Mouse (Mus musculus) liver, embryonic 11.5 days (tissue): ENCODE results near the gene Tpte. TPM values are rescaled to one million over a fixed set of nuclear protein-coding genes. Genes with fewer than 3 reads are reported as not detected.

Experiments used
- ATAC-seq: fragments of 200-750 bp; cut with Nextera tagmentation; replicated peaks from 2 replicates; pipeline ENCODE4 v1.8.0; 2017; ENCODE audit warnings: moderate number of reproducible peaks, mild to moderate bottlenecking, moderate TSS enrichment, moderate library complexity; ENCODE audit not compliant: low FRiP score
- DNase-seq: peaks from one replicate; pipeline ENCODE4 v3.0.0-alpha.2; 2017; ENCODE audit warnings: low spot score
- H3K27ac ChIP-seq: fragments of 300-500 bp; sonication (generic); 2 replicates; pipeline ENCODE4 v1.5.1; 2014; ENCODE audit warnings: mild to moderate bottlenecking, low read depth, low read length, control low read depth
- H3K27me3 ChIP-seq: fragments of 300-500 bp; sonication (generic); replicated peaks from 2 replicates; pipeline ENCODE4 v1.6.1; 2014; ENCODE audit warnings: low read length, mixed read lengths; ENCODE audit not compliant: control insufficient read depth, insufficient read depth
- H3K36me3 ChIP-seq: fragments of 300-500 bp; sonication (generic); 2 replicates; pipeline ENCODE4 v1.6.1; 2014; ENCODE audit warnings: mild to moderate bottlenecking, low read length, moderate library complexity, mixed read lengths; ENCODE audit not compliant: control insufficient read depth, insufficient read depth
- H3K4me1 ChIP-seq: fragments of 300-500 bp; sonication (generic); replicated peaks from 2 replicates; pipeline ENCODE4 v1.6.1; 2014; ENCODE audit warnings: low read length, mixed read lengths; ENCODE audit not compliant: control insufficient read depth, insufficient read depth
- H3K4me2 ChIP-seq: fragments of 300-500 bp; sonication (generic); 2 replicates; pipeline ENCODE4 v1.6.1; 2014; ENCODE audit warnings: mild to moderate bottlenecking, control low read depth, moderate library complexity
- H3K4me3 ChIP-seq: fragments of 300-500 bp; sonication (generic); 2 replicates; pipeline ENCODE4 v1.5.1; 2014; ENCODE audit warnings: low read depth, low read length, control low read depth
- H3K9ac ChIP-seq: fragments of 300-500 bp; sonication (generic); 2 replicates; pipeline ENCODE4 v1.6.1; 2014; ENCODE audit warnings: low read depth, low read length, control low read depth
- H3K9me3 ChIP-seq: fragments of 300-500 bp; sonication (generic); 2 replicates; pipeline ENCODE4 v1.6.1; 2016; ENCODE audit warnings: low read length, inconsistent platforms, mixed read lengths; ENCODE audit not compliant: control insufficient read depth
- WGBS: fragments of 180-500 bp; shearing (Covaris S2); extraction: QIAGEN DNeasy Blood & Tissue Kit; methylation state at CpG from one replicate; pipeline ENCODE4 v1.1.7; 2014; 5-methylcytosine and 5-hydroxymethylcytosine counted together
- polyA plus RNA-seq: library from polyadenylated mRNA; unstranded; fragments of >200 nt; fragmentation: Nextera tagmentation; extraction: Ambion mirVana; gene quantifications from 2 replicates; pipeline ENCODE4 v1.2.1, GENCODE M21; 2014

Tpte gene
- polyA plus RNA-seq, 1 experiment from 2014 or later, result not detected

DNA sequence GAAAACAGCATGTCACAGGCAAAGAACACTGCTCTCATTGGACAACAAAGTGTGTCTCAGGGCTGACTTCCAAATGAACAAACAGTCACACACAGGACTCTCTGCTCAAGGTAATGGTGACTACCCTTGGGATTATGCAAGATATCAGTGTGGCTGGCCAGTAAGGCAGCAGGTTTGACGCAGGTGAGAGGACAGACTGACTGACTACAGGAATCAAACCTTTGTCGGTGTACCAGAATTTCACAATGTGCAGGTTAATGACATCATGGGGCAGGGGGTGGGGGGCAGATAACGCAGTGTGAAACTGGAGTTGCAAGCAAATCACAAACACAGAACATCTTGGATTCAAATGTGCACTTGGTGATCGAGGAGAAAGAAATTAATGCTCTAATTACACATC, 117.4 kb downstream of the Tpte start:
- Histone ChIP-seq H3K27ac (no peak overlapping the region), H3K9ac (no peak overlapping the region), H3K4me1 (peaks cover 3% of the 10 kb centered on the region; the same call in 1 of the 2 replicates), H3K9me3 (no peaks in the 10 kb centered on the region), H3K4me2 (no peak overlapping the region), H3K36me3 (no peaks in the 10 kb centered on the region), H3K27me3 (no peaks in the 10 kb centered on the region), H3K4me3 (no peak overlapping the region)
- ATAC-seq (no peak), DNase-seq (no peak)
- 78% methylated on average over 4 of the region's 4 CpGs for WGBS

DNA sequence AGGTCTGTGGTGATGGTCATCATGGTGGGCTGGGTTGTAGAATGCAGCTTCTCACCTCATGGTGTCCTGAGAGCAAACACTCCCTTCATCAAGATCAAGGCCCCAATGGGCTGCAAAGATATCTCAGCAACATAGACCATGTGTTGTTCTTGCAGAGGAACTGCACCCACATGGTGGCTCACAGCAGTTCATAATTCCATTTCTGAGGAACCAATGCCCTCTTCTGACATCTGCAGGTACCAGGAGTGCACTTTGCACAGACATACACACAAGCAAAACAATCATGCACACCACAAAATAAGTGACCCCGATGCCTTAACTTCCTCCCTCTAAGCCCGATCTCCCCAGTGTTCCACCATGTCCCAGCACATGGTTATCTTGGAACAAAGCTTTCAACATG, 120.0 kb downstream of the Tpte start:
- ATAC-seq (no peak), DNase-seq (no peak)
- Histone ChIP-seq H3K4me2 (no peak overlapping the region), H3K9ac (no peak overlapping the region), H3K9me3 (no peaks in the 10 kb centered on the region), H3K4me3 (no peak overlapping the region), H3K27me3 (no peaks in the 10 kb centered on the region), H3K36me3 (no peaks in the 10 kb centered on the region), H3K4me1 (peaks cover 3% of the 10 kb centered on the region; the same call in 1 of the 2 replicates), H3K27ac (no peak overlapping the region)
- 81% methylated on average over 2 of the region's 2 CpGs for WGBS

DNA sequence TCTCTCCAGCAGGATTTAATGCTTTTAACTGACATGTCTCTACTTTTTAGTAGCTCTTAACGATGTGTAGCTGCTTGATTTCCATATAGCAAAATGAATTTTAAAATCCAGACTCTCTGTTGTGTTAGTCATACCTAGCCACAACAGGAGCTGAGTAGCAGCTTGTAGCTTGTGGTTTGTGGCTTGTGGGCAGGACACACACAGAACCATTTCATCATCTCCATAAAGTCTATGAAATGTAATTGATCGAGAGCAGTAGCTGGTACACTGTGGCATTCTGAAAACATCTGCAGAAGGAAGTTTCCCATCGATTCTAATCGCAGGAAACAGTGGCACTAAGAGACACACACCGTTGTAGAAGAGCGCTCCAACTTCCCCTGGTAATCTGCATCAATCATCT, 122.5 kb downstream of the Tpte start:
- Histone ChIP-seq H3K4me2 (no peak overlapping the region), H3K9ac (no peak overlapping the region), H3K9me3 (no peaks in the 10 kb centered on the region), H3K4me3 (no peak overlapping the region), H3K27me3 (no peaks in the 10 kb centered on the region), H3K36me3 (no peaks in the 10 kb centered on the region), H3K4me1 (no peaks in the 10 kb centered on the region), H3K27ac (no peak overlapping the region)
- no peak for DNase-seq
- WGBS, result 37% methylated on average over 6 of the region's 6 CpGs
- ATAC-seq, result no peak

DNA sequence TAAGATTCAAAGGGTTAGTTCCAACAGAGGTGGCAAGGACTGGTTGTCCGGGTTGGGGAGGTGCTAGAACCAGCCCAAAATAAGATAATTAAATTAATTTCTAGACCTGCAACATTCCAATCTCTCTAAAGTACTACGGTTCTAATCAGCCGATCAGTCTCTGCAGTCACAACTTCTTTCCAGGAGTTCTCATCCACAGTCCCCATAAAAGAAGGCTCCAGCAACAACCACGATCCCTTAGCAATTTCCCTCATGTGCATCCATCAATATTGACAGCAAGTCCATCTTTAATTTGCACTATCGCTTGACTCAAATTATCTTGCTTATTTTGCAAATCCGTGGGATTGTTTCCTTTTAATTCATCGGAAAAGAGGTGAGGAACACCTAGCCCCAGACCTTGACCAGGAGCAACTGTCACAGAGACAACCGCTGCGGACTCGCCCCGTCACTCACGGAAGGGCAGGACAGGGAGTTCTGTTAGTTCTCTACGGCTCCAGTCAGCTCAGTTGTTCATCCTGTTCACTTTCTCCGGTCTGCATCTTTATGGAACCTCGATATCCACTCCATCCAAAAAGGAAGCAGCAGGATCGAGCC, 127.5 kb downstream of the Tpte start:
- Histone ChIP-seq H3K36me3 (no peaks in the 10 kb centered on the region; the same call in 1 of the 2 replicates), H3K4me2 (peak overlapping the region; percentile 87)

DNA sequence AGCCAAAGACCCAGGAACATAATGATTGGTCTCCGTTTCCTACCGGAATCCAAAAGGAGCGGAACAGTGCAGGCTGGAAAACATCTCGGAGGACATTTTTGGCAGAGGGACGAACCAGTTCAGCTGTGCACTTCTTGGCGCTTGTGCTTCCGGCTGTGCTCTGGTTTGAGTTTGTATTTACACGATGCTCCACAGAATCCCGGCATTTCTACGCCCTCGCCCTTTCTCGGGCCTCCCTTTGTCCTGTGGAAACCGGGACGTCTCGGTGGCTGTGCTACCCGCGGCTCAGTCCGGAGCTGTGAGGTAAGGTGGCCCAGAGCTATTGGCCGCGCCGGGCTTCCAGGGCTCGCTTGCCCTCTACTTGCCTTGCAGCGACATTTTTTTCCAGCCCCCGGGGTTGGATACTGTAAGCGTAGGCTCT, 128.1 kb downstream of the Tpte start, which contains the start of gene Mrps31:
Gene Mrps31, plus strand, starts transcription at position 80 of the 421 bp plus-strand sequence.
- H3K27ac ChIP-seq, result peak within 1 kb of the TSS; percentile 28; the same call in 1 of the 2 replicates
- WGBS, result under 1% methylated on average over 25 of the region's 25 CpGs
- H3K4me3 ChIP-seq, result peak within 1 kb of the TSS; percentile 74
- DNase-seq (peak; percentile 84), ATAC-seq (peak; percentile 89)
- H3K9ac ChIP-seq, result peak within 1 kb of the TSS; percentile 76
- peaks cover 4% of the 10 kb centered on the region for H3K4me1 ChIP-seq
- H3K4me2 ChIP-seq, result peak within 1 kb of the TSS; percentile 87
- H3K9me3 ChIP-seq, result no peaks in the 10 kb centered on the region
- H3K36me3 ChIP-seq, result no peaks in the 10 kb centered on the region; the same call in 1 of the 2 replicates
- H3K27me3 ChIP-seq, result no peaks in the 10 kb centered on the region

More for the DNA sequence above, 127.5 kb downstream of the Tpte start:
- Histone ChIP-seq H3K9ac (peak overlapping the region; percentile 76), H3K4me3 (peak overlapping the region; percentile 74), H3K27ac (peak overlapping the region; percentile 28; the same call in 1 of the 2 replicates), H3K9me3 (no peaks in the 10 kb centered on the region), H3K4me1 (peaks cover 4% of the 10 kb centered on the region), H3K27me3 (no peaks in the 10 kb centered on the region)
- DNase-seq (no peak), ATAC-seq (peak; percentile 59)
- WGBS, result 13% methylated on average over 16 of the region's 16 CpGs

DNA sequence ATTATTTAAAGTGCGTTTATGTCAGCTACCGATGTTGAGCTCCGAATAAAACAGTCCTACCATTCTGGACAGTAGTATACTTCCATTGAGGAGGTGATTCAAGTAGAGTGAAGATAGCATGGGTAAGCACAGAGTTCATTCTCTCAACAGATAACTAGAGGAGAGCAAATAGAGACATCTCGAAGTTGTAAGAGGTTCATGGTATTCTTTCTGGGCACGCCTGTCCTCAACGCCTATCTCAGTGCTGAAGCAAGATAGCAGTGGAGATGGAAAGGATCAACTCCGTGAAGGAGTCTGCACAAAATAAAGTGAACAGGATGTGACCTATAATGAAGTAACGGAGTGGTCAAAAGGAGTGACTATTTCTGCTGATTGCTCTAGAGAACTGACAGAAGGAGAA, 128.7 kb downstream of the Tpte start:
- Histone ChIP-seq H3K27ac (0 out of 2 replicates have a peak overlapping the region, but pooled peaks have one; percentile 21), H3K9me3 (no peaks in the 10 kb centered on the region), H3K4me1 (peaks cover 4% of the 10 kb centered on the region), H3K9ac (peak overlapping the region; percentile 76), H3K4me2 (peak overlapping the region; percentile 87), H3K4me3 (peak overlapping the region; percentile 74), H3K36me3 (no peaks in the 10 kb centered on the region; the same call in 1 of the 2 replicates), H3K27me3 (no peaks in the 10 kb centered on the region)
- DNase-seq (no peak), ATAC-seq (peak; percentile 35; the same call in 1 of the 2 replicates)
- WGBS, result 13% methylated on average over 8 of the region's 8 CpGs

Other genes with a start within 250 kb of the Tpte start
- gene Atp7b, start 223.1 kb upstream of the Tpte start, polyA plus RNA-seq, result 24.6 and 25.1 TPM in 2 replicates
- 22.0 and 29.8 TPM in 2 replicates for gene Alg11, start 222.7 kb upstream of the Tpte start, polyA plus RNA-seq
- not detected in 2 replicates for gene Nek5, start 158.4 kb upstream of the Tpte start, polyA plus RNA-seq
- 3.4 and 3.9 TPM in 2 replicates for gene Nek3, start 117.0 kb upstream of the Tpte start, polyA plus RNA-seq
- gene Ckap2, start 97.6 kb upstream of the Tpte start, polyA plus RNA-seq, result 42.8 and 48.4 TPM in 2 replicates
- gene Vps36, start 90.6 kb upstream of the Tpte start, polyA plus RNA-seq, result 27.8 and 29.1 TPM in 2 replicates
- 5.6 TPM in 2 replicates for gene Thsd1, start 56.1 kb upstream of the Tpte start, polyA plus RNA-seq
- gene Slc25a15, start 115.2 kb downstream of the Tpte start, polyA plus RNA-seq, result 36.0 TPM in 2 replicates
- 44.0 and 46.8 TPM in 2 replicates for gene Mrps31, start 127.9 kb downstream of the Tpte start, polyA plus RNA-seq